Mouse (Mus musculus): ENCODE measurements at regions not wholly inside any gene's neighbourhood (a gene's known extent, or its start where the extent isn't known, plus 50 kb on each side); places are given as distances from the start of the nearest gene placed in this dataset.

GRCm38 (mm10) chr12:99083616-99084015 is 163.2 kb downstream of the Ttc8 start:
- no peak for TF ChIP-seq HCFC1 (IDR thresholded peaks at IDR 0.05; ENCODE audit: borderline replicate concordance, insufficient read depth, low read length)
- no peak for TF ChIP-seq MAFK (IDR thresholded peaks at IDR 0.05; ENCODE audit: insufficient read depth, low read depth, low read length)
